Mouse (Mus musculus): ENCODE measurements around the gene Rora.
A peak's percentile ranks its signal among the peaks of the same experiment; 100 is the strongest.

Rora gene

GRCm38 (mm10) chr9:69323831-69324230 lies 670.2 kb downstream of the Rora start:
- no peak for DNase-seq

DNA sequence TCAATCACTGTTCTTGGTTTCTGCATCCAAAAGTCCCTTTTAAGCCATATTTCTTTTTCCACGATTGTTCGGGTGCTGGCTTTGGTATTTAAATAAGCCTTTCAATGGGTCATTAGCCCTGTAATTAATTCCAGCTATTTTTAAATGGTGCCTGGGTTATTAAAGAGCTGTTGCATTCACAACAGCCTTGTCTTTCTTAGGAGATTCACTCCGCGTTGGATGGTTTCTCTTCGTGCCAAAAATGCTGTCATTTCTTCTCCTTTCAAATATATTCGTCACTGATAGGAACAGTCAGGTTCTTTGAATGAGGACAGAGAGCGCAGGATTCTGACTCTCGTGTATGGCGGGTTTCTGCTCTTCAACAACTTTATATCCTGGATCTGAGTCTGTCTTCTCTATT lies 673.5 kb downstream of the Rora start:
- no peak for DNase-seq

DNA sequence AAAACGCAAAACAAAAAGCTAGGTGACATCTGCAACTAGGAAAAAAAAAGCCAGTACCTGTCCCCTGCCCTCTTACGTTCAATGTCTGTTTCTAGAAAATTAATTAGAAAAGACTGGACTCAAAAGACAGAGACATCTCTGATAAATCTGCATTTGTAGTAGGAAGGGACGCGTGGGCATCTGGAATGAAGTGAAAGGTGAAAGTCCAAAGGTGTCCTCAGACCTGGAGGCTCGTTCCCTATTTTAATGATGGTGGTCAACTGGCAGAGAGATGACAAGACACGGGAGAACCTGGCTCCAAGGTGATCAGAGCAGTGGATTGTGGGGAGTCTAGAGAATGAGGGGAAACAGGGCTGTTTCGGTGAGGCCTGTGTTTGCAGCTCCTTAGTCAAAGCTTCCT lies 674.0 kb downstream of the Rora start:
- no peak for DNase-seq

GRCm38 (mm10) chr9:69331790-69332189 lies 678.2 kb downstream of the Rora start:
- no peak for DNase-seq

DNA sequence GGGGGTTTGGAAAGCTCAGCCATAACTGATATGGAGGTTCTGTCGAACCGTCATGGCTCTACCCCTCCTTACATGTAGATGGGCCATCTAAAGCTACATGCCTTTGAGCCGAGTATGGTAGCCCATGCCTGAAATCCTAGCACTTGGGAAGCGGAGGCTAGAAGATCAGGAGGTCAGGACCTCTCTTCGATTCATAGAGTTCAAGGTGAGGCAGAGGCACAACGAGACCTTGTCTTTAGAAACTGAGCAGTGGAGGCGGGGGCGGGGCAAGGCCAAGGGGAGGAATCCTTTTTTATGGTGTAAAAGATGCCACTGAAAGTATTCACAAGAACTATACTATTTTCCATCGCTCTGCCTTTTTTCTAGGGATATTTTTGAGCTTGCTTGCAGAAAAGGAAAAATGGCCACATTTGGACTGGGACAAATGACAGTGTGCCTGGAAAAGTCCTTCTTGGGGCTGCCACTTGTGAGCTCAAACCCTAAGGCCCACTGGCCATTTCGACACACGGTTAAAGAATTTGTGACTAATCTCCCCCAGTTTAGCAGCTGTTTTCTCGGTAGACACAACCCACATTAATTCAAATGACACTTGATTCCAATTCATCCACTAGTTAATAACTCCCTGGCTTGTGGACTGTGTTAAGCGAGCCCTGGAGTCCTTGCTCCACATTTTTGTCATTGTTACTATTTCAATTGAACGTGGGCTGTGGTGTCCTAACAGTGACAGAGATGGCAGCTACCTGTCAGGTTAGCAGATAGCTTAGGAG lies 679.4 kb downstream of the Rora start:
- no peak for DNase-seq

GRCm38 (mm10) chr9:69333654-69334053 lies 680.1 kb downstream of the Rora start:
- DNase-seq, result no peak

DNA sequence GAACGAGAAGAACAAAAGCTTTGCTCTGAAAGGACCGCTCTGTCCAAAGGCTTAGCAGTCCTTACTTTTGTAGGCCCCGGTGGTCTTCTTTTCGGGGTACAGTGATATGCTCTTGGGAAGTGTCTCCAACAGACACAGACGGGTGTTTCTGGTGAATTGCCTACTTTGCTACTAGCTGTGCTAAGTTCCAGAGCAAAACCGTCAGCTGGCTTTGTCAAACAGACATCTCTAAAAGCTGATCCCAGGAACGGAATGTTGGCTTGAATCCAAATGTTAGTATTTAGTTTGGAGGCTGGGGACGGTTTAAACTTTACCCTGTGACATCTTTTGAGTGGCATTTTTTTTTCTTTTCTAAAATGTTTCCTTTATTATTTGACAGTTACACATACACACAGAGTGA lies 680.5 kb downstream of the Rora start:
- DNase-seq, result no peak

DNA sequence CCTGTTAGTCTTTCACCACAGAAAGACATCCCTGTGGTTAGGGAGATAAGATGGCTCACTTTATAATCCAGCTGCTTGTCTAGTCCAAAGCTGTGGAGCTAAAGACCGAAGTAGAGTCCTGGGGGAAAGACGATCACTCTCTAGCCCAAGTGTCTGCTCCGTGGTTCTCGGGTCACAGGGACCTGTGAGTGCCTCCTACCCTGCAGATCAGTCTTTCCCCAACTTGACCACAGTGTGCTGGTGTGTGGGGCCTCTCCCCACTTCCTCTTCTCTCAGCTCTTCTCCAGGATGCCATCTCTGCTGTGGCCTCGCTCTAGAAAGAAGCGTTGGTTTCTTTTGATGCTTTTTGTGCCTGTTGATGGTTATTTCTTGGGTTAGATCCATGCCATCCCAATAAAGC lies 682.5 kb downstream of the Rora start:
- no peak for DNase-seq

DNA sequence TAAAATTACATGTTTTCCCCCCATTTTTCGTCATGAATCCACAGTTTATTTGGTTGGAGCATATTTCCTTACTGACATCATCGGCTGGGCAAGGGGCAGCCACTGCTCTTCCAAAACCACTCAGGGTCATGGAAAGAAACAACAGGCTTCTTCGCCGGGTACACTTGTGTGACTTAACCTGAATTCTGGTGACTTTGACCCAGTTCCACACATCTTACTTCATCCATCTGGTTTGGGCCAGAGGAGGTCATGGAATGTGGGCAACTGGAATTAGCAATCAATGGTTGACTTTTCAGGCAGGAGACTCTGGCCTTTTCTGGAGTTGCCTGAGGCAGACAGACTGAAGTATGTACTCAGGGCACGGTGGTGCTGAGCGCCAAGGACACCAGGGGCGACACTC lies 685.6 kb downstream of the Rora start:
- DNase-seq, result no peak

DNA sequence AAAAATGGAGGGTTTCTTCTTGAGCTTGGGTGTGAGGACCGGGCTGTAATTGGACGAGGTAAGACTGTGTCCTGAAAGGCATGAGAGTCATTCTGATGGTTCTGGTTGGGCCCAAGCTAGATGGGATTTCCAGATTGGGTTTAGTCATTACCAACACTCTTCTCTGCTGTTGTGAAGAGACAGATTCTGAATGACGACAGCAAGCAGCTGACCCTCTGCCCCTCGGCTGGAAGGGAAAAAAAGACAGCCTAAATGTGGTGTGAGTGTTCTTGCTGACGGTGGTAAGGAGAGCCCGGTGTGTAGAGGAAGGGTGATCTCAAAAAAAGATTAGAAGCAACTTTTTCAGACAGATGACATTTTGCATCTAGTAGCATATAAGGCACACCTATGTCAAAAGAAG lies 686.2 kb downstream of the Rora start:
- DNase-seq, result no peak

DNA sequence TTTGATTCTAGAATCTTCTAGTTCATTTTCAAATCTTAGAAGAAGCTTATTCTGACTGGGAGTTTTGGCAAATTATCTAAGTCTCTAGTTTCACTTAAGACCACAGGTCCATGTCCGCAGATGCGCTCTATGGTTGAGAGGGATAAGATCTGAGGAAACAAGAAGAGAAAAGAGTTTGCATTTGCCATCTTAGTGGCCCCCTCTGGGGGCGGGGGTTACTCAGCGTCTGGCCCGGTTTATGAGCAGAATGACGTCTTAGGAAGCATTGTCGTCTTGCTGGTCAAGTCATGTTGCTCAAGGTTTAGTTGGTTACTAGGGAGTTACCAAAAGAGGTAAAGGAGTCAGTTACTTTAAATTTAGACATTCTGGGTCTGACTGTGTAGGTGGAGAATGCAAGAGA lies 686.8 kb downstream of the Rora start:
- DNase-seq, result no peak

- no peak for DNase-seq
Observed at GRCm38 (mm10) chr9:69343881-69344280, 690.3 kb downstream of the Rora start.

- DNase-seq, result no peak
Observed at GRCm38 (mm10) chr9:69345550-69345949, 692.0 kb downstream of the Rora start.

- DNase-seq, result no peak
Observed at GRCm38 (mm10) chr9:69347796-69348195, 694.2 kb downstream of the Rora start.

DNA sequence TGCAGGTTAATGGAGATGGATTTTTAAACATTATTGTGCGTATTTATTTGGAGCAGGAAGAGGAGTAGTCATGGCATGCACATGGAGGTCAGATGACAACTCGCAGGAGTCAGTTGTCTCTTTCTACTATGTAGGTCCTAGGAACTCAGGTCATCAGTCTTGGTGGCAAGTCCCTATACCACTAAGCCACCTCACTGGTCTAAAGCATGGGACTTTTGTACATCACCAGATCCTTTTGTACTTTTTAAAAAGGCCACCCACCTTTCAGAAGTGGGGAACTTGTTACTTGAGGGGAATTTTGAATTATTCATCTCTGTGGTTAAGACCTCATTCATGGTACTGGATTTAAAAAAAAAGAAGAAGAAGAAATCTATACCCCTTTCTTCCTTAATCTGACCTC lies 696.0 kb downstream of the Rora start:
- no peak for DNase-seq

DNA sequence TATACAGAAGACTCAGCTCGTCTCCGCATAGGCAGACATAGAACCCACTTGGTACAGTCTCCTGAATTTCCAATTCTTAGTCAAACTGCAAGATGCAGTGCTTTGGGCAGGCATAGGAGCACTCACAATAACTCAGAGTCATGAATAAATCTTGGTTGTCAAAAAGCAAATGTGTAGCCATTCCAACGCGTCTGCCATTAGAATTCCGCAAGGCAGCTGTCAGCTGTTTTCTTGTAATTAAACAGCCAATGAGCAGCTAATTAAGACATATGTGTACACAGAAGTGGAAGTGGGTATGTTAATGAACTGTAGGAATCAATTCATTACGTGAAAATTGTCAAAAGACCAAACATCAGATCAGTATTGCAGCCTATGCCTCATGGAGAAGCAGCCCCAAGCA lies 700.6 kb downstream of the Rora start:
- no peak for DNase-seq

- peak; percentile 45 for DNase-seq
Observed at GRCm38 (mm10) chr9:69357834-69358233, 704.2 kb downstream of the Rora start.

- DNase-seq, result no peak
Observed at GRCm38 (mm10) chr9:69358797-69359196, 705.2 kb downstream of the Rora start.

GRCm38 (mm10) chr9:69361951-69362445 lies 708.4 kb downstream of the Rora start:
- DNase-seq, result no peak

GRCm38 (mm10) chr9:69362766-69363165 lies 709.2 kb downstream of the Rora start:
- DNase-seq, result no peak

GRCm38 (mm10) chr9:69364117-69364516 lies 710.5 kb downstream of the Rora start:
- no peak for DNase-seq

GRCm38 (mm10) chr9:69367055-69367454 lies 713.5 kb downstream of the Rora start:
- no peak for DNase-seq

DNA sequence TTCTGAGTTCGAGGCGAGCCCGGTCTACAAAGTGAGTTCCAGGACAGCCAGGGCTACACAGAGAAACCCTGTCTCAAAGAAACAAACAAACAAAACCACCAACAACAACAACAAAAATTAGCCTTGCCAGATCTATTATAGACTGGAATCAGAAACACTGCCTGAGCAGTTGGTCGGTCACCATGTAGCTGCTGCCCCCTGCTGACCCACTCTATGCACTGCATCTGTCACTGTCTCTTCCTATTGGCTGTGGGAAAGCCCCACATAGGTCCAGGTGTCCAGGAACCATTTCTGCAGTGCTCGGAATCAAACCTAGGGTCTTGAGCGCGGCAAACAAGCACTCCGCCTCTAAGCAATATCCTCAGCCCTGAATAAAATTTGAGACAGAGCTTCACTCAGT lies 714.5 kb downstream of the Rora start:
- peak; percentile 75 for DNase-seq

GRCm38 (mm10) chr9:69371046-69371724 lies 717.6 kb downstream of the Rora start:
- DNase-seq, result peak; percentile 38

DNA sequence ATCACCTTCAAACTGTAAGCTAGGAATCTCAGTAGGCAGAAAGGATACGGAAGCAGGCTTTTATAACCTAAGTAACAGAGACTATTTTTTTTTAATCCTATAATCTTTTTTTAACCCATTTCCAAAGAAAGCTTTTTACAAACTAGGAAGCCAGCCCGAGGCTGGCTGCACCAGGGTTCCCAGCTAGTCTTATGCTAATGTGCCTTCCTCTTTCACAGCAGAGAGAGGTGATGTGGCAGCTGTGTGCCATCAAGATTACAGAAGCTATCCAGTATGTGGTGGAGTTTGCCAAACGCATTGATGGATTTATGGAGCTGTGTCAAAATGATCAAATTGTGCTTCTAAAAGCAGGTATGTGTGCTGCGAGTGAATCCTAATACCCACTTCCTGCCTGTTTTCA lies 719.3 kb downstream of the Rora start:
- DNase-seq, result no peak

All from cerebellum, adult 11 months (tissue).